Mouse (Mus musculus) heart, postnatal 0 days (tissue): Measurements from ENCODE around the gene Ncln.

Source experiments
- CTCF ChIP-seq: IDR thresholded peaks from 2 replicates; pipeline ENCODE4 v1.5.1; 2016; ENCODE audit warnings: antibody characterized with exemption, control low read depth, low read depth
- EP300 ChIP-seq: IDR thresholded peaks from 2 replicates; pipeline ENCODE4 v1.6.1; 2016; ENCODE audit warnings: antibody characterized with exemption, low read depth

DNA sequence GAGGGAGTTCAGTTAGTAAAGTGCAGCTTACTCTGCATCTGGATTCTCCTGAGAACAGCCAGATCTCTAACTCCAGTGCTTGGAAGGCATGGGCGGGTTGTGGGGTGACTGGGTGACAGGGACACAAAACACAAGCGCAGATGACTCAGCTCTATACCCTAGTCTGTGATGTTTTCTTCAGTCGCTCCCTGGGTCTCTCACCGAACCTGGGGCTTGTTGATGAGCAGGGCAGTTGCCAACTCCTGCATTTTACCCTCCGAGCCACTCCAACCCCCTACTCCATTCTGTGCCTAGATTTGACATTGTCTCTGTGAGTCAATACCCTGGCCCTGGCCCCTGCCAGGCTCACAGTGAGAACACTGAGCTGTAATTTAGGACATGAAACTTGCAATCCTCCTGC, 5.7 kb upstream of the Ncln start:
- TF ChIP-seq CTCF (no peak), EP300 (no peak)
